Mouse (Mus musculus): ENCODE results near the gene Lypd6b.

Gene Lypd6b

DNA sequence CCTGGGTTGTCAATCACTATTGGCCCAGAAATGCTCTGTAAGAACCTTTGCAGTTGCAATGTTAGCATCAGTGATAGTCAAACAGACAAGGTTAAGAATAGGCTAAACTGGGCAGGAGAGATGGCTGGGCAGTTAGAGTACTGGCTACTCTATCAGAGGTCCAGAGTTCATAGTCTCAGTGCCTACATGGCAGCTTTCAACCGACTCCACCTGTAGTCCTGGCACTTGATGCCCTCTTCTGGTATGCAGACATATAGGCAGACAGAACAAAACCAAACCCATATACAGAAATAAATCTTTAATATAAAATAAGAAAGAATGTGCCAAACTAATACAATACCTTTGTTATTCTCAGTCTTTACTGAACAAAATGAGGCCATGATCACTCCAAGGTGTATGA, 83.5 kb downstream of the Lypd6b start:
- no peak for DNase-seq (ENCODE audit: low spot score)

- DNase-seq (ENCODE audit: low spot score): no peak
Observed at GRCm38 (mm10) chr2:49880507-49880906, 93.0 kb downstream of the Lypd6b start.

DNA sequence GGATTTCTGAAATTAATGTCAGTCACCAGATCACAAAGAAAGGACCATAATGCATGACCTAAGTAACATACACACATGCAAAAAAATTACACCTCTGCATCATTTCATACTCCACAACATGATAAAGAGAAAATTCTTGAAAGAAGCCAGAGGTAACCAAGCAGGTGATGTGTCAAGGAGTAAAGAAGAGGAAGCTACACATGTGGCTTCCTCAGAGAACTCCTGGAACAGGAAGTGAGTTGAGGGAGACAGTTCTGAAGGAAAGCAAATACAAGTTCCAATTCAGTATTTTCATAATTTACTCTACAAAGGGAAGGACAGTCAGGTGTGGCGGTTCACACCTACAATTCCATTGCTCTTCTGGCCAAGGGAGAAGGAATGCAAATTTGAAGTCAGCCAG, 93.5 kb downstream of the Lypd6b start:
- no peak for DNase-seq (ENCODE audit: low spot score)

GRCm38 (mm10) chr2:49882461-49882860, 95.0 kb downstream of the Lypd6b start:
- DNase-seq (ENCODE audit: low spot score): no peak

DNA sequence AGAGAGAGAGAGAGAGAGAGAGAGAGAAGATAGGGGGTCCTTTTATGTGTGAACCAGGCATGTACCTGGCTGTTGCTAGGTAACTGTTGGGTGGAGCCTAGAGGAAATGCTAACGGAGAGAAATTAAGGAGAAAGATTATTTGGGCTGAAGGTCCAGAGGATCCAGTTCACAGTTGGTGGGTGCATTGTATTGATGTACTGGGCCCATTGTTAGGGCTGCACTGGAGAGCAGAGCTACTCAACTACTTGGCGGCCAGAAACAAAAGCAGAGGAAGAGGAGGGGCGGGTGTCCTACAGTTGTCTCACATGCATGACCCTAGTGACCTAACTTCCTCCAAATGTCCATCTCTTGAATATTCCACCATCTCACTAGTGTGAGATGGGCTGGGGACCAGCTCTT, 96.5 kb downstream of the Lypd6b start:
- DNase-seq (ENCODE audit: low spot score): no peak

GRCm38 (mm10) chr2:49886209-49886608, 98.7 kb downstream of the Lypd6b start:
- DNase-seq (ENCODE audit: low spot score): no peak

DNA sequence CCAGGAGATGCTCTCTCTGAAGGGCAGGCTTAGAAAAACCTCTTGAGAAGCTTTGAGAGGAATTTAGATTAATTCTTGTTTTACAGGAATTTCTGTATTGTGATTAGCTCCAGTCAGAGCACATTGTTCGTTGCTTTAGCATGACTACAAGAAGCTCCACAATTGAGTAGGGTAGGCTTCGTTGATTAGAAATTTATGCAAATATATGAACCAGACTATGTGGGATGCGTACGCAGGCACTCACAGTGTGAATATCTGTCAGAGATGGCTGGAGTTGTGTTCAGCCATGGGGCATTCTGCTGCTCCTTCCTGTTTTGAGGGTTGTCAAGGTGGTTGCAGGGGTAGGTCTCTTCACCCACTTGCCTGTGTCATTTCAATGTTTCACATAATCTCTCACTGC, 100.9 kb downstream of the Lypd6b start:
- DNase-seq (ENCODE audit: low spot score): no peak

- DNase-seq (ENCODE audit: low spot score): no peak
Observed at GRCm38 (mm10) chr2:49890727-49891126, 103.2 kb downstream of the Lypd6b start.

DNA sequence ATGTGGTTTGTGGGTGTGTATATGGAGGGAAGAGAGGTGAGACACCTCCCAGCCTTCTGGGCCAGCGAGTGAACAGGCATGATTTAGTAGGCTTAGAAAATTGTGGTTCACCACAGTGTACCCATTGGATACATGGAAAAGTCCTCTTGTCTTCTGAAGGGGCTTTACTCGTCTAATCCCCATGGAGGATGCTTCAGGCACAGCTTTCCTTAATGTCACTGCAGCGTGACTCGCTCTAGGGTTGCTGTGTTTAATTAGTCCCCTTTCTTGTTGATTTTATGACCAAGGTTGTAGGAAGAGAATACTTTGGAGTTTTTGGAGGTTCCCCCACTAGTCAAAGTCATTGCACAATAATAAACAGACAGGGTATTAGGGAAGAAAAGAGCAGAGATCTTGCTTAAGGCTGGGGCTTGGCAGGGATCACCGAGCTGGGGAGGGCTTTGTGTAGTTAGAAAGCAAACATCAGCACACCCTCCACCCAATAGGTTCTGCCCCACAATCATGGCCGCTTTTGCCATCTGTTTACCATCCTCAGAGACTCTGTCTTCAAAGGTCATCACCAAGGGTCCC, 122.4 kb downstream of the Lypd6b start:
- DNase-seq (ENCODE audit: low spot score): no peak

DNA sequence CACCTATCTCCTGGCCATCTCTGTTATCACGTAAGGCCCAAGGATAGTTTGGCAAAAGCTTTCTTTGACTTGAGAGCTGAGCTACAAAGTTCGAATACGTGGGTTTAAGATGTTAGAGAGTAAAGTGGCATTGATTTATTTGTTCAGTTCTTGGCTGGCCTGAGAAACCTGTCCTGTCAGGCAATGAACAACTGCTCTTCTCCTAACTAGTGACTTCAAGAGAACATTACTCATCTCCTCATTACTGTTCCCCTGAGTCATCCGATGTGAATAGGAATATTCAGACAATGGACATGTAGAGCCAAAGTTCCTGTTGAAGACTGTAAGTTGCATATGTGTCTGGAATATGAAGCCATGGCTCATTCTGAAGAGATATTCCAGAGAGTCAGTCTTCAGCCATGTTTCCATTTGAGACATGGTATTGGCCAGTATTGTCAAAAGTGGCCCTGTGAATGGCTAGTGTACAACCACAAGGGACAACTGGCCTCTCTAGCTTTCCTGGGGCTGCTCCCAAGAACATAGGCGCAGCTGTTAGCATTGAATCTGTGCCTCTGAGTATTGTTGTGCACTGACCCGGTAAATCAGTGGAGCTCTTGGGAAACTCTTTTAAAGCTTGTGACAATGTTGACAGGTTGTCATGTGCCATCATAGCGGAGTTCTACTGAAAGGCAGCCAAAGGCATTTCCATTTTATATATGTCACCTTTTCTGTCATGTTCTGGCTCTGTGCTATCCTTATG, 124.0 kb downstream of the Lypd6b start:
- no peak for DNase-seq (ENCODE audit: low spot score)

GRCm38 (mm10) chr2:49912261-49912895, 124.9 kb downstream of the Lypd6b start:
- no peak for DNase-seq (ENCODE audit: low spot score)

DNA sequence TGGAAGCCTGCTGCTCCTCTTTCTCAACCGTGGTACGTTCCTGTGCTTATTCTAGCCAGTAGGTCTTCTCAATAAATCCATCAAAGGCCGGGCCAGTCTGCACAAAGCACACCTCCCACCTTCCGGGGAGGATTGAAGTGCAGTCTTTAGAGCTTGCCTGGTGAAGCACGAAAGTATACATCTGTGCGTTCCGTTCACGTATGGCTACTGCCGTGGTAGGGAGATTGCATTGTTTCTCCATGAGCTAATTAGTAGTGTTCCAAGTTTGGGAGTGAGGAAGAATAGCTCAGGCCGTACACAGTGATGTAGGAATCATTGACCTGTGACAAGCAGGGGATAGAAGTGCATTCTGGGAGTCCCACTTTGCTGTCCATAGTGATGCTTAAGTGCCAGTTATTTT, 130.0 kb downstream of the Lypd6b start:
- no peak for DNase-seq (ENCODE audit: low spot score)

DNA sequence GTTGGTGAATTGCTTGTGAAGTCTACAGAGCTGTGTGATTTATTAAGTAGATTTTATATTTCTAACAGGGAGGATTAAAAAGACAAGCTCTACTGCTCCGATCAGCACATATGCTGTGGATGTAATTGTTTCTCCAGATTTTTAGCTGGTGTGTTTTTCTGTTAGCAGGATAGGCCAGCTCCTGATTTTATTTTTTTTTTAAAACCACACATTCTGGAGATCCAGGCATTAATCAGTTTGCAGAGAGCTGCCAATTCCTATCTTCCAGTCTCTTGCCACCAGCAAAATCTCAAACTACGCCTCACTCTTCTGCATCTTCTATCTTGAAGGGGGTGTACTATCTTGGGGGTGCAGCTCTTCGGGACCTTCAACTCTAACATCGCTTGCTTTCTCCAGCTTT, 130.6 kb downstream of the Lypd6b start:
- no peak for DNase-seq (ENCODE audit: low spot score)

- no peak for DNase-seq (ENCODE audit: low spot score)
Observed at GRCm38 (mm10) chr2:49918692-49919091, 131.2 kb downstream of the Lypd6b start.

DNA sequence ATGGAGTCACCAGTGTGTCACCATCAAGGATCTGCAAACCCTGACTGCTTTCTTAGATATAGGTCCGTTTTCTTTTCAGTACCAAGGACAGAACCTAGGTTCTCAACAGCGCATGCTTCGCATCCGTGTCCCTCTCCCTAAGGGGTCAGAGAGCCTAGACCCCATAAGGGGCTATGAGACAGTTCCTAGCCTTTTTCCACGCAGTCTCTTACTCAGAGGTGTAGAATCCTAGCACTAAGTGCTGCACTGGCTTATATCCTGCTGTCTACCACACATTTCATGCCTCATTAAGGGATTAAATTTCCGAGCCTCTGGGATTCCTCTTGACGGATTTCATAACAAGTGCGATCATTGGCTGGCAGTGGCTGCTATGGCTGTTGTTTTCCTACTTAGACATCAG, 134.5 kb downstream of the Lypd6b start:
- no peak for DNase-seq (ENCODE audit: low spot score)

DNA sequence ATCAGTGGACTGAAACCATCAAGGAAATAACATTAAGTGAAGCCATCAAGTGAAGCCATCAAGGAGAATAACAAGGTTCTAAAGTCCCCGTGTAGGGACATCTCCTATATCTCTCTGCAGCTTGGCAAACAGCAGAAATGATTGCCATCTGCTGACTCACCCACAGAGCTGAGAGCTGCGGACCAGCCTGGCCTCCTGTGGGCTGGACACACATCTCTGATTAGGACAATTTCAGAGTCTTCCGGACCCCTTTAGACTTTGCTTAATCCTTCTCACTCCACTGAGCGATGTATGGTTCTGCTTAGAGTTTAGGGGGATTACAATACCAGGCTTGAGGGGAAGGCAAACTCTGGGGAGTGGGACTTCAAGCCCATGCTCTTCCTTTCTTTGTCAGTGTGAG, 135.3 kb downstream of the Lypd6b start:
- no peak for DNase-seq (ENCODE audit: low spot score)

DNA sequence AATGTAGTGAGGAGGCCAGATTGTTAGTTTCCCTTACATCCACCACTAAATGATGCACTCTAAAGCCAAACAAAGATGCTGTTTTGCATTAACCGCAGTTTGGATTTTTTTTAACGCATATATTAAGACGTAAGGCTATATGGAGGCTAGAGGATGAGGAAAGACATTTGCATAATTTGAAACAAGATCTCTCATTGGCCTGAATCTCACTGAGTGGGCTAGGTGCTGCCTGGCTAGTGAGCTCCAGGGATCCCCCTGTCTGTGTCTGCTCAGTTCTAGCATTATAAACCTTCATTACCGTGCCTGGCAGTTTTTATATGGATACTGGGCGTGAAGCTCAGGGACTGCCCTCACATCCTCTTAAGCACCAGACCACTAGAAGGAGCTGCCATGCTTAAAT, 138.7 kb downstream of the Lypd6b start:
- DNase-seq (ENCODE audit: low spot score): no peak

- no peak for DNase-seq (ENCODE audit: low spot score)
Observed at GRCm38 (mm10) chr2:49927362-49927761, 139.9 kb downstream of the Lypd6b start.

DNA sequence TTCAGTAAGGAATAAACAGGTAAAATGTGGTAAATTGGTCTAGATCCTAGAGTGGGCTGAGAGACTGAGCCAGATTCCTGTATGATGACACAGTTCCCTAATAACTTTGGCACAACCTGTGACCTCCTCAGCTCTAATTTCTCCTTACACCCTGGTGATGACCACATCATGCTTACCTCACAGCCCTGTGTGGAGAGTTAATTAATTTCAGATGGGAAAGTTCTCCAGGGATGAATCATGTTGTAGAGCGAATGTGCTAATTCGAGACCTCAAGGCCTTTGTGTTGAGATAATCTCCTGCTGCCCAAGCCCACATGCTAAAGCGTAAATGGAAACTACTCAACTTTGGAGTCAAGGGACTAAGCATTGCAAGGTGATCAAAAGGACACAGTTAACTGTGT, 142.4 kb downstream of the Lypd6b start:
- no peak for DNase-seq (ENCODE audit: low spot score)

DNA sequence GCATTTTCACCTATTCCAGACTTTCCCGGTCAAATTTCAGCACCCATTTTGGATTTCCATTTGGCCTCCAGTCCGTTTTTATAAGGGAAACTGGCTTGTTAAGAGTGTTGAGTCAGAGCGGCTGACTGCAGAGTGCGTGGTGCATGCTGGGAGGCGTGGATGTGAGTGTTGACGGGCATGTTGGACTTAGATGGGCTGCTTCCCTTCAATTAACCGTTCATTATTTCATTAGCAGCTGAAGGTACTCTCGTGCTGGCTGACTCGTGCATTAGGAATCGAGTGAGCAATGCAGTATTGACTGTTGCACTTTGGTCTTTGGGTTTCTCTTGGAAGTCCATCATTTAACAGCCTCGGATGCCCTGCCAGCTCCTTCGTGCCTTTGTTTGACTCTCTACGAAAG, 150.1 kb downstream of the Lypd6b start:
- no peak for DNase-seq (ENCODE audit: low spot score)

DNA sequence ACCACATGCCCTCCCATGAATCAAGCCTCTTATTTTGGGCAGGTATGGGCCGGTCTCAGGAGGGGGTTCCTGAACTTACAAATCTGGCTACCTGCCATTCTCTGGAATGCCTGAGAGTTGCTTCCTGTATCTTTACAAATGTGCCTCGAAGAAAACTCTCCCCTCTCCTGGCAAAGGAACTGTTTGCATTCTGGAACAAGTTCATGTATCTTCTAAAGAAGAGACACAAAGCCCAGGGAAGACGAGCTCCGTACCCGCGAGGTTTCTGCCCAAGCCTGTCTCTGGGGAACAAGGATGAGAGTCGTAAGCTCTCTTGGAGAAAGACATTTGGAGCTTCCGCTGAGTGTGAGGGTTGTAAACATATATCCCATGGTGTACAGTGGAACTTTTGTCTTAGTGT, 150.8 kb downstream of the Lypd6b start:
- no peak for DNase-seq (ENCODE audit: low spot score)

DNA sequence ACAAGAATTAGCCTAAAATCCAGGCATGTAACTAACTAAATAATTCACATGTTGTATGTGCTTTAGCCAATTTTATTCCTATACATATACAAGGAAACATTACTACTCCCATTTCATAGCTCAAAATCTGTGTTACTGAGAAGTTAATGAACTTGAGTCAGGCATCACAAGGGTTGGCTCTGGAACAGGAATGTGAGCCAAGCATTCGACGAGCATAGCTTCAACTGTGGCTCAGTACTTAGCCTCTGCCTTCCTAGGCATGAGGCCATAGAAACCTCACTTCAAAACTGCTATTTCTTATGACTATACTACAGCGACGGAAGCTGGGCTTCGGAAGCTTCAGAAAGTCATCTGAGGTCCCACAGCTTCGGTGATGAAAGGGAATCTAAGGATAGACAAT, 152.9 kb downstream of the Lypd6b start:
- no peak for DNase-seq (ENCODE audit: low spot score)

GRCm38 (mm10) chr2:49942100-49942499, 154.6 kb downstream of the Lypd6b start:
- DNase-seq (ENCODE audit: low spot score): no peak

DNA sequence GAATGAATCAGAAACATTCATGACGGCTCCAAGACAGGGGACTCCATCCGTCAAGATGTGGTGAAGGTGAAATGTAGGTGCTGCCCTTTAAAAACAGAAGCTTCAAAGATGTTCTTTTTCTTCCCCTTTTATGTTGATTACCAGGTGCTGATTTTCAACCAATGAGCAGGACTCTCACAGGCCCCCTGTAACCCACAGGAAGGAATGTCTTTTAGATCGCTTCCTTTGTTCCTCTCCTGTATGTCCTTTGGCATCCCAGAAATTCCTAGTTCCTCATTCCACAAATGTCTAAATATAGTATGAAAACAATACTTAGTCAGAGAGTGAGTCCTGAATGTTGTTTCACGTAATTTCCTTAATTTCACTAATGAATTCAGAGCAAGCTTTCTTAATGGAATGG, 164.2 kb downstream of the Lypd6b start:
- DNase-seq (ENCODE audit: low spot score): no peak

Data from testis, postnatal 14 days (tissue).